Mouse (Mus musculus): ENCODE measurements at regions not wholly inside any gene's neighbourhood (a gene's known extent, or its start where the extent isn't known, plus 50 kb on each side); places are given as distances from the start of the nearest gene placed in this dataset.
A peak's percentile ranks its signal among the peaks of the same experiment; 100 is the strongest.

DNA sequence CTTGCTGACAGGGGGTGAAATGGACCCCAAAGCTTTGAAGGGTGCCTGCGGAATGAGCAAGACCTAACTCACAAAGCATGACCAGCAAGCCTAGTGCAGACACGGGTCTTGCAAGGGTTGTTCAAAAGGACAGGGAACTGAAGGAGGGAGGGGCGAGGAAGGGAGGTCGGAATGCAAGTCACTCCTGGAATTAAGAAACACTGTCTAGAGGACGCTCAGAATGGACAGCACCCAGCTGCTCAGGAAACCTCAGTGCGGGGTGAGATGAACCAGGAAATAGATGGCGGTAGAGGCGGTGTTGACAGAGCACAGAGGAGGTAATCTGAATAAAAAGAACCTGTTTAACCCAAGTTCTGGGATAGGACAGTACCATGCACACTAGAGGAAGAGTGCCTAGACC is 260.4 kb upstream of the Pard3b start:
- 0 out of 2 replicates have a peak, but pooled peaks have one; percentile 20 for ATAC-seq (replicated peaks; ENCODE audit: low read depth, poor library complexity, severe bottlenecking)

DNA sequence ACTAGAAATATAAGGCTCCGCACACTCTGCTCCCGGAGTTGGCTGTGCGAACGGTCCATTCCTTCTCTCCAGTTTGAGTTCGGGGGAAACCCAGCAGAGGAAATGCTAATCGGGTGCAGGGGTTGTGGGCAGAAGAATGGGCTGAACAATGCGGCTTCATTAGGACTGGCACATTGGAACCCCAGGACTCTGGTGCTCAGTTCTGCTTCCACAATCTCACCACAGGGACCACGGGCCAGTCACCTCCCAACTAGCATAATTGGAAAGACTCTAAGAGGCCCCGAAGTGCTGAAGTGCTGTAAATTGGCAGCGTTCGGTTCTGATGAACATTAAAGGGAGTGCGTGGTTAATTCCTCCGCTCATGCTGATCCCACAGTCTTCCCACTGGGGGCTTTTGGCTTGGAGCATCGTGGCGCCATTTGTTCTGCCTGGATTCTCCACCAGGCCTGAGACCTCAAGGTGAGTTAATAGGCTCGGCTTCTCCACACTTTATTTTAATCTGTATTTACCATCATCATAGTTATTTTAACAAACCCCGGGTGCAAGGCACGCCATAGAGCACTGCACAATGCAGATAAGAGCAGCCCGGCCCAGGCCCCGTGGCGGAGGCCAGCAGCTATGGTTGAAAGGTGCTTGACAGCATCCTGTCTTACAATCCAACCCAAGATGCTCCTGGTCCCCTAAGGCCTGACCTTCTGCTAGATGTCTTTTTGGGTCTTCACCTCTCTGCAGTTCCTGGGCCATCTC is 258.7 kb upstream of the Pard3b start:
- no peak for ATAC-seq (replicated peaks; ENCODE audit: low read depth, poor library complexity, severe bottlenecking)

DNA sequence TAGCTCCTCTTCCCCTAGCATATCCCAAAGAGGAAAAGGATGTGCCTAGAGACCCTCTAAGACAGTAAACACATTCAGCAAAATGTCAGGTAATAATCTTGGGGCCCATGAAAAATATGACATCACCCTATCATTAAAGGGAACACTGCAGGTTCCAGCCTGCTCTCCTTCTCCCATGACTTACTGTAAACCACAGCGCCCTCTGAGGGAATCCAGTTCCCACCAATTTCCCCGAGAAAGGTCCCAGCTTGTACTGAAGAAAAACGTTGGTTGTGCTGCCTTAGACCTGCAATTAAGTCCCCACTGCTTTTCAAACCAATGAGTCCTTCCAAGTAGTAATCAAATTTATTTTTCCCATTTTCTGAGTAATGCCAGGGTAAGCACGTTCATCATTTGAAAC is 251.0 kb upstream of the Pard3b start:
- ATAC-seq (replicated peaks; ENCODE audit: low read depth, poor library complexity, severe bottlenecking), result no peak

DNA sequence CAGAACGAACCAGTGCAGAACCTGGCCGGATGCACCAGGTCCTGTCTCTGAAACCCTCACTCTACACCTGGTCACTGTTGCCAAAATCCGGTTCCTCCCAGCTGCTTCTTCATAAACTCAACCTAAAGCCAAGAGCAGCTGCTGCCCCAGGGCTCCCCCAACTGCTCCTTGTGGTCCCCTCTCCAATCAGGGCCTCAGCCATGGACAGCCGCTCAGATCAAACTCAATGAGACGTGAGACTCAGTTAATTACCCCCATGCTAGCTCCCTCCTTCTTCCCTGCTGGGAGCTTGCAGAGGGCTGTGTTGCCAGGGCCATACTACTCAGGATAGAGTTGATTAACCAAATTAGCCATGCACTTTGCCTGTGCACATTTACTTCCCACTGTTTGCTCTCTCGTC is 240.8 kb upstream of the Pard3b start:
- no peak for ATAC-seq (replicated peaks; ENCODE audit: low read depth, poor library complexity, severe bottlenecking)

DNA sequence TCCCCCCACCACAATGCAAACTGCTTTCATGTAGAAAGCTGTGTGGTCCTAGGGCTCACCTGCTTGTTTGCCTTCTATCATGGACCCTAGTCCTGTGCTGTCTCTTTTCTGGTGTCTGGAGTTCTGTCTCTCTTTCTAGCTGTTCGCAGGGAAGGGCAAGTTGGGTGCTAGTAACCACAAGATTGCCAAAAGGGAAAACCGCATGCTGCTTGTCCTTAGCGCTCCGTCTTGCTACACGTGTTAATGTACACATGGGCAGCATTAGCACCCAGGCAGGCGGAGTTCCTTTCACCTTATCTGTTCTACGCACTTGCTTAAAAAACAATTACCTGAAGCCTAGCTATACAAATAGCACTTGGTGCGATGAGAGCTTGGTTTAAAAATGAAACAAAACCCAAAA is 236.3 kb upstream of the Pard3b start:
- peak; percentile 69; the same call in 1 of the 2 replicates for ATAC-seq (replicated peaks; ENCODE audit: low read depth, poor library complexity, severe bottlenecking)

DNA sequence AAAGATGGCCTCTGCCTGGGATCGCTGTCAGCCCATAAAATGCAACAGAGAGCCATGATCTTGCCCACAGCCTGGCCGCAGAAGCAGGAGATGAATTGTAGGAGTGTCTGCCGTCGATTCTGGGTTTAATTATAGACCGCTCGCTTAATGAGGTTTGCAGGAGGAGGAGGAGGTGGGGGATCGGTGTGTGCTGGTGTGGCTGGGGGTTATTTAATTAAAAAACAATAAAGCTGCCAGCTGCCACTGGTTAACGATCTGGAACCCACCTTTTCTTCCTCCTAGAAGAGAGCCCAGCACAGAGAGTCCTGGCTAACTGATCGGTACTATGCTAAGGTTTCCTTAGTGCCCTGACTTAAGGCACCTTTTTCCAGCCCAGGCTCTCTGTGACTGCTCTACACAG is 231.4 kb upstream of the Pard3b start:
- ATAC-seq (replicated peaks; ENCODE audit: low read depth, poor library complexity, severe bottlenecking), result no peak

DNA sequence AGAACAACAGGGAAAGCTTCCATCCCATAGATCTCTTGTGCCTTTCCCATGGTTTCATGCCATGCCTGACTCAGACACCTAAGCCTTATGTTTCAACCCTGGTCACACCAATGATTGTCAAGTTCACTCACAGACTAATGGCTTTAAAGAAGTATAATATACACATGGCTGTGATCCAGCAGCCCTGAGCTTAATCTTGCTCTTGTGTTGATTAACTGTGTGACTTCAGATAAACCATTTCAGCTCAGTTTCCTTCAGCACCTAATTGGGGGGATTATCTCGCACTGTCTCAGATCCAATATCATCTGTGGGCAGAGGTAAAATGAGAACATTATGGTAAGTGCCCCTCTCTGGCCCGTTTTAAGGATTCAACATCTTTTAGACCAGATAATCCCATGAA is 223.9 kb upstream of the Pard3b start:
- no peak for ATAC-seq (replicated peaks; ENCODE audit: low read depth, poor library complexity, severe bottlenecking)

DNA sequence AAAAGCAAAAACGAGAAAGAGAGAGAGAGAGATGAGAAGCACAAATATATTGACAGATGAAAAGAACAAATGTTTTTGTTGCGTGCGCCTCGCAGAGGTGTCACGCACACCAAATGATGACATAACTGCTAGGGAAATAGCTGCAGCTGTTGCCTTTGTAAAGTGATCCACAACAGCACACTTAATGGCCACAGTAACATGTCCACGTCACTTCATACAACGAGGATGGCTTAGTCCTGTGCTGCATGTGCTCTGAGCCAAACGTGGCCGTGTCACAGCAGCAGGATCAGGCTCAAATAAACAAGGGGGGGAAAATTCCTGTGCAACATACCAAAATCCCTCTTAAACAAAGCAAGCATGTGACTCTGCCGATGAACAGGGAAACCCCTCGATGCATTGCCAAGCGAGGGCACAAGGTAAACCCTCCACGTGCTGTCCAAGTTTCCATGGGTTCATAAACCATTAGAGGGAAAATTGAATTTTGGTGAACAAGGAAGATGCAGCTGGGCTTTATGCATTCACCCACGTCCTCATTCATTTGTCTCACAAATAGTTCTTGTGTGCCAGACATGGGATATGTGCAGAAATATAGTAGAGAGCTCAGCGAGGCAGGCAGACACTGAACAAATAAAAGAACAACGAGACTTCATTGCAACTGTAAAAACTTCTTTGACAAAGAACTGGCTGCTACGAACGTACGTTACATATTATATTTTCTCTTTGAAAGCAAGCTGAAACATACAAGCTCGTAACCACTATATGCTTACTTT is 223.0 kb upstream of the Pard3b start:
- ATAC-seq (replicated peaks; ENCODE audit: low read depth, poor library complexity, severe bottlenecking), result no peak

DNA sequence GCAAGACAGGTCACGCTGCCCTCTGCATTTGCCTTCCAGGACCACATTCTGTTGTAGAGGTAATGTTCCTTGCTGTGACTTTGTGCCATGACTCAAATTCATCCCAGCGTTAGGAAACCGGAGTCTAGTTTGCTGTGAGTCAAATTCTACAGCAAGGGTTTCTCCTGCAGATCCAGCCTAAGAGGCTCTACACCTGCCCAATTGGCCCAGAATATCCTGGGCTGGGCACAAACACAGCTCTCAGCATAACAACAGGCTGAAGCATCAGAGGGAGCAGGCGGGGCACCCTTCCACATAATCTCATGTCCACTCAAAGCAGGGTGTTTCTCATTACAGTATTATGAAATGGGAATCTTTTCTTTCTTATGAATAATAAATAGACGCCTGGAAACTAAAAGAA is 220.2 kb upstream of the Pard3b start:
- ATAC-seq (replicated peaks; ENCODE audit: low read depth, poor library complexity, severe bottlenecking), result no peak

DNA sequence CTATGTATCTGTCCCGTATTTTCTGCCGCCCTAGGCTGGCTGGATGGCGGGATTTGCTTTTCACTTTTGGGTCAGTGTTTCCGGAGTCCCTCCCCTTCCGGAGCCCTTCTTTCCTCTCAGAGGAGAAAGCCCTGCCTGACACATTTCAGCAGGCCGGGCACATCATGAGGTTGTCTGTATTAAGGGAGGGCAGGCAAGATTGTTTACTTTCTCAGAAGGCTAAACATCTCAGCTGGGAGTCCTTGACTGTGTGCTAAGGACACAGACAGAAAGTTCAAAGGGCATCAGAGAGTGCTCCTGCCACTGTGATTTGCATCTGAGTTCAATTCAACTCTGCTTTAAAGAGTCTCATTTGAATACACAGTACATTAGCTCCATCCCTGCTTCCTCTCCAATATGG is 218.8 kb upstream of the Pard3b start:
- no peak for ATAC-seq (replicated peaks; ENCODE audit: low read depth, poor library complexity, severe bottlenecking)

DNA sequence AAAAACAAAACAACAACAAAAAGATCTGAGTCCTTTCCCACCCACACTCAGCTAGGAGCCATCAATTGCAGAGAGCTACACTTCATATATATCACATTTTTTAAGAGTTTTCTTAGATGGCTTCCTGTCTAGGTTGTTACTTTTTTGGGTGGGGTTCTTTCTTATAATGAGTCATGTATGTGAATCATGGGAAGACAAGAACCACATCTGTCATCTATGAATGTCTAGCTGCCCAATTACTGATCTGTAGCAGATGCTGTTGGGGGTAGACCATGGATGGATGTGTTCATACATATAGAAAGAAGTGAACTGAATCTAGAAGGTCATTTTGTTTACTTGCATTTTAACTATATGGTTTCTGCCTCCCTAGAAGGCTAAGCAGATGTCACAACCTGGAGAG is 215.4 kb upstream of the Pard3b start:
- ATAC-seq (replicated peaks; ENCODE audit: low read depth, poor library complexity, severe bottlenecking), result no peak

DNA sequence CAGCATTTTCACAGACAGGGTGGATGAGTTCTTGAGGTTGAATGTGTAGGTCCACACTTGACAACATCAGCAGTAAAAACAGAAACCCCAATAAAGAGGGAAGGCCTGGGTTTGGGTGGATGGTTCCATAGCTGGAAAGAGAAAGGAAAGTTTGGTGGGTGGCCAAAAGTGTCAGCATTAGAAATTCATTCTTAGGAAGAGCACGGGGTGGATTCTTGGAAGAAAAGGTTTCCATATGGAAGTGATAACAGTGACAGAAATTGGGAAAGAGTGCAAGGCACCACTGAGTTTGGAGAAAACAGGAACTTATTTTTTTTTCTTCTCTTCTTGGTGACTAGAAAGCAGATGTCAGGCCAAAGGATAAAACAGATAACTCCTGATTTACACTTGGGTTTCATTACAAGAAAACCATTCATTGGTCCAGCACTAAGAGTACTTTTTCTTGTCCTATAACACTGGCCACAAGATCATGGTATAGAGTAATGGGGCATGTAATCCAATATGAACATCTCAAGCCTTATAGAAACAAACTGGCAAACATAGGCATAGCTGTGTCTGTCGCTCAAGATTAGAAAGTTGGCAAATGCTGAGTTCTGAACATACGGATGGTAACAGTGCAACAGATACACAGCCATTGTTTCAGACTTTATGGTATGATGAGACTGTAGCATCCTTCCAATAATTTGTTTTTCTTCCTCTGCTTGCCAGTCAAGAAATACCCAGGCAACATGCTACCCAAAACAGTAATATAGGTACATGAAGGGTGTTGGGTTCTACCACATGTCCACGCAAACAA is 209.7 kb upstream of the Pard3b start:
- ATAC-seq (replicated peaks; ENCODE audit: low read depth, poor library complexity, severe bottlenecking), result no peak

DNA sequence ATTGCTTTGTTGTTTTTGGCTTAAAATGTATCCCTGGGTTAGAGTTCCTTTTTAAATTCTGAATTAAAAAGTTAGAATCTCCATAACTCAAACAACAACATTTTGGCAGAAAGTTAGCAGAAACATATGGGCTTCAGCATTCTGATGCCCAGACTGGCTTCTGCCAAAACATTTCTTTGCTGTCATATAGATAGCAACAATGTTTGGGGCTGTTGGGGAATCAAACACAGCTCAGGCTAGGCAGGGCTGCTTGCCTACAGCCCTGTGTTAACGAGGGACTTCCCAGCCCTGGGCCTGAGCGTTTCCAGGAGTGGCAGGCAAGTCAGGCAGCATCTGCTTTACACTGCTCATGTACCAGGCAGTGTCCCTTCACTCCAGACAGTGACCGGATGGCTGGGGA is 201.0 kb upstream of the Pard3b start:
- no peak for ATAC-seq (replicated peaks; ENCODE audit: low read depth, poor library complexity, severe bottlenecking)

DNA sequence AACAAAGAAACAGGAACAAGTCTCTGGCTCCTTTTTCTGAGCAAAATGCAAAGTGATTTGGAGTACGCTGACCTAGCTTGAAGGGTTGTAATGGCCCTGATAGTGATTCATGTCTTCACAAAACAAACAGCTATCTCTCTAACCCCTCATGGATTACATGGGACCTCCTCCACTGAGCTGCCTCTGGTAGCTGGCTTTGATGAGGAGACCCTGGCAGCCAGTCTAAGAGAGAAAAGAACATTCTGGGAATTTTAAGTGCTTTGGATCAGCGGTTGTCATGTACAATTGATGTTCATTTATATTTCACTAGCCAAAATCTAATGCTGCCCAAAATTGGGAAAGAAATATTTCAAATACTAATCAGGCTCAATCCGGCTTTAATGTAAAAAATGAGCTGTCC is 177.2 kb upstream of the Pard3b start:
- ATAC-seq (replicated peaks; ENCODE audit: low read depth, poor library complexity, severe bottlenecking), result no peak

DNA sequence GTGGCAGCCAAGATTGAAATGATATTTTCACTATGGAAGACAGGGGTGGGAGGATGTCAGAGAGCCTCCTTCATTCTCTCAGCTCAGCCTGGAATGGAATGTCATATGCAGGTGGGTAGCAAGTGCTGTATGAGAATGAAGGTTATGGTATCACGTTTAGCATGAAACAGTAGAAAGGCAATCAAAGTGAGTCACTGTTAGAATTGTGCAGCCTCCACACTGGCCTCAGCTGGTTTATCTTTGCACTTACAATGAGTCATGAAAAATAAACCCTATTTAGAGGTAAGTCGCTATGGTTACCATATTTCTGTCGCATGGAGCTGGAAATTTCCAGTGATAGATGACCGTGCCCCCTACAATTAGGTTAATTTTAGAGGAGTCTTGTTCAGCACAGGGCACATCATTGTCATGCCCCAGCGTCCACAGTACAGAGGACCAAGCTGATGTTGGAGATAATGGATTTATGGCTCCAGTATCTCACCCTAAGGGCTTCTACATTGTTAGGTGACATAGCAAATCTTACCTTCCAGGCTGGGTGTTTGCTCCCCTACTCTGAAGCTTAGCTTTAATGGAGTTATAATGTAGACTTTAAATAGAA is 167.9 kb upstream of the Pard3b start:
- ATAC-seq (replicated peaks; ENCODE audit: low read depth, poor library complexity, severe bottlenecking), result no peak

DNA sequence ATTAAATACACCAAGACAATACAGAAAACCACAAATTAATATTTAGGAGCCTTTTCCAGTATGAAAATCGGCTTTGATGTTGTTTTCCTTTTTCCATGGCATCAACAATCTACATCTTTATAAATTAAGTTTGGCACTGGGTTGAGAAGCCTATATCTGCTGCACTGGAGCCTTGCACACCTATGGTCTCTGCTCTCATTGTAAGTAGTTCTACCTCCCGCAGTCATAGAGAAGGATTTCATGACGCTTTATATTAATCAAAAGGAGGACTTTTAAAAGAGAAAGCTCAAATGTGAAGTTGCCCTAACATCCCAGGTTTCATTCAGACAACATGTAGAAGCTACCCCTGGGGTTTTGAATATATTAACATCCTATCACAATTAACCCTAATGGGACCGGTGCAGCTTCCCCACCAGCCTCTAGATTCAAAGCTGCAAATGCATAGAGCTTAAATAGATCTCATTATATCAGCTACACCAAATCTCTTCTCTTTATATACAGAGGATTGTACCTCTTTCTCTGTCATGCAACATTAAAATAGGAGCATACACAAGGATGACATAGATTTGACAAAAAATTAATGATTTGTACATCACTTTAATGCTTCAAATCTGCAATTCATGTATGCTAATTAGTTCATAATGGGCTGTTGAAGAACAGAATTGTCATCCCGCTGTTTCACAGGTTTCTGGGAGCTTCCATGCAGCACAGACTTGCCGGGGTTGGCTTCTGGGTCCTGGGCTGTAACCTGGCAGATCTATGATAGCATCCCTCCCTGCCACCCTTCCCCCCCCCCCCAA is 166.6 kb upstream of the Pard3b start:
- ATAC-seq (replicated peaks; ENCODE audit: low read depth, poor library complexity, severe bottlenecking), result no peak

DNA sequence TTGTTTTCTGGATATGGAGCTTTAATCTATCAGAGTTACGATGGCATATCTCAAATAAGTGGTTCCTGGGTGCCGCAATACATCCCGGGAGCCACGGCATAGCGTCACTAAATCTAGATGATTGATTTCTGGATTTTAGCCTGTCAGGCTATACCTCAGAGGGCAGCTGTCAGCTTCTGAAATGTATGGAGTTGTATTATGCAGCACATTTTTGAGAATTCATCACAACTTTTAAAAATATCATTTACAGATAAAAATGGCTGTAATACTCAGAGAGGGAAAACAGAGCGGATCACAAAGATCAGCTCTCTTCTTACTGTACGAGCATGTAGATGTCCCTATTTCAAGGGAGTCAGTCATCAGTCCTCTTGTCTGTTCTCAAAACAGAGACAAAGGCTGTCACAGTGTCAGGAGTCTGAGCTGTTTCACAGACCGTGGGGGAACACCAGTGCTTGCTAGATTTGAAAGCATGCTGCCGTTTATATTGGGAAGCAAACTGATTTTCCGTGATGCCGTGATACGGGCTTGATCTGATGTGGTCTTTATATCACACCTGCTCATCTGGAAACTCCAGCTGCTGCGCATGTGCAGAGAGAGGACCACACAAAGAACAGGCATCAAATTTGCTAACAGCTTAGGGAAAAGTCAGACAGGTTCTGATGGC is 165.9 kb upstream of the Pard3b start:
- no peak for ATAC-seq (replicated peaks; ENCODE audit: low read depth, poor library complexity, severe bottlenecking)

DNA sequence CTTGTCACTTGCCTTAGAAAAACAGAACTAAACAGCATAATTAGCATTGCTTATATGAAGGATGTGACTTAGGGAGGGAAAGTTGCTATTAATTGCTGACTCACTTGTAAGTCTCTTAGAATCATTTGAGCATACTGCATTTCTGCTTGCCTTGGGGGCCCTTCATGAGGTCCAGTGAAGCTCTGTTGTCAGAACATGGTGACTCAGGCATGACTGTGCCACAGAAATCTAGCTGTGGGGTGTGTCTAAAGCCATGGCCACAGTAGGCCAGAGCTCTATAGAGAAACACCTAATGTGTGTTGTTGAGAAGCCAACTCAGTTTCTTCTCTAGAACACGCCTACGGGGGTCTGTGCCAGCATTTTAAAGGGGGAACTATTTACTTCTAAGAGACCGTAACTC is 153.2 kb upstream of the Pard3b start:
- ATAC-seq (replicated peaks; ENCODE audit: low read depth, poor library complexity, severe bottlenecking), result no peak

DNA sequence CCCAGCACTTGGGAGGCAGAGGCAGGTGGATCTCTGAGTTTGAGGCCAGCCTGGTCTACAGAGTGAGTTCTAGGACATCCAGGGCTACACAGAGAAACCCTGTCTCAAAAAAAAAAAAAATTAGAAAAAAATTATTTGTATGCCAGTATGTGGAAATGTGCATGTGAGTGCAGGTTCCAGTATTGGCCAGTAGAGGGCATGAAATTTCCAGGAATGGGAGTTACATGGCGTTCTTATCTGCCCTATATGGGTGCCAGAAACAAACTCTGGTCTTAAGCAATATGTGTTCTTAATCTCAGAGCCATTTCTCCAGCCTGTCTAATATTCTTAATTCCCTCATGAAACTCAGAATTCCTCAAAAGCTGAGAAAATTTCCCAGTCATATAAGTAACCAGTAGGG is 113.7 kb upstream of the Pard3b start:
- no peak for ATAC-seq (replicated peaks; ENCODE audit: low read depth, poor library complexity, severe bottlenecking)

Measured in common myeloid progenitor, adult 5-6 weeks (primary cell).